Mouse (Mus musculus): Measurements from ENCODE around the gene Otop2. TPM values are rescaled to one million over a fixed set of nuclear protein-coding genes. Genes with fewer than 3 reads are reported as not detected.

Otop2 gene
- total and polyA plus RNA-seq, 3 experiments, result not detected

DNA sequence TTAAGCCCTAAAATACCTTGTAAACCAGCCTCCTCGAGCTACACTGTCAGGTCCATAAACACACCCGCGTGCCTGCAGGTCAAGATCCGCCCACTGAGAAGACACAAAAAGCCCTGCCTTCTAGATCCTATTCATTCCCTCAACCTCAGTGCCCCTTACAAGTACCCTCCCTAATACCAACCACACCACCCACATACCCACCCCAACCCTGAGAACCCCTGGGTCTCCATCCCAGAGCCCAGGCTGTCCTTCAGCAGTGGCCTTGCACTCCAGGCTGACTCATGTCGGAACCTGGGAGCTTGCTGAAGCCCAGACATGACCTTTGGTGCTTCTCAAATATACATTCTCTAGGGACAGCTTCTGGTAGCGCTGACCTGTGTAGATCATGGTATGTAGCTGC lies 32.2 kb upstream of the Otop2 start:
- in situ Hi-C loops (cut with MboI; ENCODE audit: low pct_ligation_motif_present, low pct_unique_long_range_greater_than_20kb, low sequenced_read_pairs), result loop anchor here (5.0 kb wide), 2 partner anchors 42 to 112 kb away; partner anchors contain the start of gene Slc9a3r1
- no peak for DNase-seq (ENCODE audit: extremely low read depth)
- peak overlapping the region; percentile 89 for H3K4me2 ChIP-seq (ENCODE audit: insufficient read depth, low read depth, poor library complexity, severe bottlenecking)

DNA sequence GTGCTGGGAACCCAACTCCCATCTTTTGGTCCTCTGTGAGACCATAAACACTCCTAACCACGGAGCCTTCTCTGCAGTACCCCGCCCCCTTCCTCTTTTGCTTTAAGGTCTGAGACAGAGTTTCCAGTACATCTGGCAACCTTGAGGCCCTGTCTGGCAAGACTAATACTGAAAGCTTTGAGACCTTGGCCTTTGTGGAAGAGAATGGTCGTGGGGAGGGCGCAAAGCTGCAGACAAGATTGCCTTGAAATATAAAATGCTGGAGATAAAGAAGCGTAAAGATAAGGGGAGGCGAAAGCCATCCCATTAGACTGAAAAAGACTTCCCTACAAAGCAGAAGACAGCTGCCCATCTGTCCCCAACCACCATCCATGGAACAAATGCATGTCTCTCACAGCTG lies 31.5 kb upstream of the Otop2 start:
- in situ Hi-C loops (cut with MboI; ENCODE audit: low pct_ligation_motif_present, low pct_unique_long_range_greater_than_20kb, low sequenced_read_pairs) (no loop called here), dilution Hi-C loops (cut with MboI; ENCODE audit: extremely low pct_ligation_motif_present, extremely low pct_unique_long_range_greater_than_20kb, low sequenced_read_pairs) (no loop called here)
- 0 out of 2 replicates have a peak, but pooled peaks cover 9% of the 10 kb centered on the region for H3K79me2 ChIP-seq (replicated peaks; ENCODE audit: control insufficient read depth, extremely low read depth, insufficient read depth, poor library complexity, severe bottlenecking)
- H3K9ac ChIP-seq (ENCODE audit: insufficient read depth, low read depth), result peak overlapping the region; percentile 79
- DNase-seq (ENCODE audit: extremely low read depth), result peak; percentile 89
- no peaks in the 10 kb centered on the region for H3K9me3 ChIP-seq (replicated peaks; ENCODE audit: low read length)
- H3K27me3 ChIP-seq (replicated peaks), result no peaks in the 10 kb centered on the region
- peak overlapping the region; percentile 71 to 92 (median 81) for H3K4me3 ChIP-seq (replicated peaks in 1 of 3; ENCODE audit: low read depth in 2 of 3, low read length in 2 of 3, poor library complexity in 1 of 3)
- peaks cover 33 to 63% of the 10 kb centered on the region in 2 experiments for H3K4me1 ChIP-seq (ENCODE audit: control insufficient read depth in 1 of 2, insufficient read depth in 2 of 2)
- H3K36me3 ChIP-seq (replicated peaks in 1 of 2; ENCODE audit: control insufficient read depth in 1 of 2, insufficient read depth in 1 of 2, low read length in 1 of 2), result peaks cover 20 to 37% of the 10 kb centered on the region in 2 experiments
- H3K4me2 ChIP-seq (ENCODE audit: insufficient read depth, low read depth, poor library complexity, severe bottlenecking), result peak overlapping the region; percentile 89
- H3K27ac ChIP-seq (ENCODE audit: insufficient read depth, low read depth), result peak overlapping the region; percentile 63
- TF ChIP-seq NRF1 (IDR thresholded peaks at IDR 0.05; ENCODE audit: low read depth, low read length), result 0 out of 2 replicates have a peak, but pooled peaks have one; percentile 34
- TF ChIP-seq KAT2A (IDR thresholded peaks at IDR 0.05; ENCODE audit: insufficient replicate concordance, low read length), result 0 out of 2 replicates have a peak, but pooled peaks have one; percentile 47
- TF ChIP-seq JUND (conservative IDR thresholded peaks at IDR 0.05; ENCODE audit: low read depth, low read length), result peak; percentile 88
- TF ChIP-seq E2F4 (IDR thresholded peaks at IDR 0.05; ENCODE audit: insufficient replicate concordance, low read depth, low read length), result no peak
- TF ChIP-seq USF2 (conservative IDR thresholded peaks at IDR 0.05; ENCODE audit: low read depth, low read length), result no peak
- peak; percentile 64 for TF ChIP-seq HCFC1 (IDR thresholded peaks at IDR 0.05; ENCODE audit: low read depth, low read length)
- TF ChIP-seq POLR2AphosphoS2 (IDR thresholded peaks at IDR 0.05; ENCODE audit: low read depth, low read length), result no peak
- TF ChIP-seq BHLHE40 (IDR thresholded peaks at IDR 0.05; ENCODE audit: low read depth, low read length), result peak; percentile 54
- peak; percentile 94 for TF ChIP-seq EP300 (IDR thresholded peaks at IDR 0.05; ENCODE audit: low read length)
- peak; percentile 75; the same call in 1 of the 2 replicates for TF ChIP-seq MYC (IDR thresholded peaks at IDR 0.05; ENCODE audit: low read depth, low read length)
- TF ChIP-seq MXI1 (IDR thresholded peaks at IDR 0.05; ENCODE audit: low read depth, low read length), result peak; percentile 76
- peak; percentile 88 for TF ChIP-seq MEF2A (IDR thresholded peaks at IDR 0.05; ENCODE audit: borderline replicate concordance, low read depth, low read length)
- TF ChIP-seq ZC3H11A (IDR thresholded peaks at IDR 0.05; ENCODE audit: low read depth, low read length), result no peak
- 0 out of 4 replicates have a peak, but pooled peaks of 1 of the 2 experiments have one; percentile 5 for TF ChIP-seq CTCF (conservative IDR thresholded peaks at IDR 0.05 in 1 of 2, IDR thresholded peaks at IDR 0.05 in 1 of 2; ENCODE audit: low read depth in 2 of 2, low read length in 2 of 2)
- TF ChIP-seq ELF1 (IDR thresholded peaks at IDR 0.05; ENCODE audit: low read depth, low read length), result peak; percentile 59
- TF ChIP-seq SIN3A (IDR thresholded peaks at IDR 0.05; ENCODE audit: low read length), result peak; percentile 95
- peak; percentile 56; the same call in 1 of the 2 replicates for TF ChIP-seq ZMIZ1 (IDR thresholded peaks at IDR 0.05; ENCODE audit: low read depth, low read length)
- peak; percentile 56; the same call in 1 of the 2 replicates for TF ChIP-seq UBTF (IDR thresholded peaks at IDR 0.05; ENCODE audit: low read depth, low read length)
- TF ChIP-seq IRF4 (IDR thresholded peaks at IDR 0.05; ENCODE audit: low read depth, low read length), result peak; percentile 95
- TF ChIP-seq JUN (IDR thresholded peaks at IDR 0.05; ENCODE audit: insufficient read depth, low read depth, low read length), result peak; percentile 89
- TF ChIP-seq RCOR1 (conservative IDR thresholded peaks at IDR 0.05; ENCODE audit: low read depth, low read length), result peak; percentile 89; the same call in 1 of the 2 replicates
- TF ChIP-seq POLR2A (IDR thresholded peaks at IDR 0.05; ENCODE audit: low read depth, low read length), result no peak
- TF ChIP-seq SMC3 (IDR thresholded peaks at IDR 0.05; ENCODE audit: low read depth, low read length), result peak; percentile 2; the same call in 1 of the 2 replicates
- TF ChIP-seq NELFE (IDR thresholded peaks at IDR 0.05; ENCODE audit: low read depth, low read length), result peak; percentile 47; the same call in 1 of the 2 replicates
- TF ChIP-seq CHD1 (IDR thresholded peaks at IDR 0.05; ENCODE audit: low read depth, low read length), result peak; percentile 94
- no peak for TF ChIP-seq ZNF384 (IDR thresholded peaks at IDR 0.05; ENCODE audit: low read depth, low read length)
- no peak for TF ChIP-seq GABPA (IDR thresholded peaks at IDR 0.05; ENCODE audit: insufficient replicate concordance, low read depth, low read length)
- TF ChIP-seq CHD2 (IDR thresholded peaks at IDR 0.05; ENCODE audit: low read length), result peak; percentile 91
- peak; percentile 95 for TF ChIP-seq MAZ (IDR thresholded peaks at IDR 0.05; ENCODE audit: low read depth, low read length)
- peak; percentile 92 for TF ChIP-seq ETS1 (conservative IDR thresholded peaks at IDR 0.05; ENCODE audit: low read depth, low read length)
- 0 out of 2 replicates have a peak, but pooled peaks have one; percentile 41 for TF ChIP-seq MAX (IDR thresholded peaks at IDR 0.05; ENCODE audit: low read length)

More for the DNA sequence above, 32.2 kb upstream of the Otop2 start:
- Histone ChIP-seq H3K9ac (ENCODE audit: insufficient read depth, low read depth) (peak overlapping the region; percentile 38), H3K9me3 (replicated peaks; ENCODE audit: low read length) (no peaks in the 10 kb centered on the region), H3K4me1 (ENCODE audit: control insufficient read depth in 1 of 2, insufficient read depth in 2 of 2) (peaks cover 33 to 60% of the 10 kb centered on the region in 2 experiments), H3K27me3 (replicated peaks) (no peaks in the 10 kb centered on the region), H3K79me2 (replicated peaks; ENCODE audit: control insufficient read depth, extremely low read depth, insufficient read depth, poor library complexity, severe bottlenecking) (0 out of 2 replicates have a peak, but pooled peaks cover 9% of the 10 kb centered on the region), H3K27ac (ENCODE audit: insufficient read depth, low read depth) (peak overlapping the region; percentile 39), H3K36me3 (replicated peaks in 1 of 2; ENCODE audit: control insufficient read depth in 1 of 2, insufficient read depth in 1 of 2, low read length in 1 of 2) (peaks cover 25 to 44% of the 10 kb centered on the region in 2 experiments), H3K4me3 (replicated peaks in 1 of 3; ENCODE audit: low read depth in 2 of 3, low read length in 2 of 3, poor library complexity in 1 of 3) (peak overlapping the region in 2 of 3 experiments; percentile 71 to 92)
- dilution Hi-C loops (cut with MboI; ENCODE audit: extremely low pct_ligation_motif_present, extremely low pct_unique_long_range_greater_than_20kb, low sequenced_read_pairs), result no loop called here
- no peak for TF ChIP-seq RAD21 (IDR thresholded peaks at IDR 0.05; ENCODE audit: low read depth, low read length)
- no peak for TF ChIP-seq ETS1 (conservative IDR thresholded peaks at IDR 0.05; ENCODE audit: low read depth, low read length)

Data from CH12.LX (cell line).